Mouse (Mus musculus): Measurements from ENCODE around the gene Kcnip1. TPM values are rescaled to one million over a fixed set of nuclear protein-coding genes. Genes with fewer than 3 reads are reported as not detected.

Gene Kcnip1
- total RNA-seq (2014; rRNA removed; ENCODE audit: low replicate concordance) (not detected in 2 replicates), polyA plus RNA-seq (2015; fragmentation: Nextera tagmentation; extraction: Ambion mirVana) (0.05 TPM in 1 of 2 replicates, not detected in the other)

DNA sequence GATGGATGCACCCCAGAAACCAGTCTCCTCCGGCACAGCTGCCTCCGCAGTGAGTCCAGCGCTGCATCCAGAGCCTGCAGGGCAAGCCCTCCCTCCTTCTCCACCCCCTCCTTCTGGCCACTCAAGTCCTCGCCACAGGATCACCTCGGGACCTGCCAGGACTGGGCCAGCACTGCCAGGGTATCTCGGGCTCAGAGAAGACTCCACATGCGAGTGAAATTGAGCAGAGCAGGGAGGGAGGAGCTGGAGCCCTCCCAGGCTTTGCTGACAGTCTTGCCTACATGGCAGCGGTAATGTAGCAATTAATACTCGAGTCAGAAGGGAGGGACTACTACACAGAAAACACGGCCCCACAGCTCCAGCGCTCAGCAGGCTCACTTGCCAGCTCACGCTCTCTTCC is at the start of gene Kcnip1:
Kcnip1 (minus strand) TSS at position 215 of the 400 bp plus-strand sequence.
- H3K4me2 ChIP-seq (ENCODE audit: low read depth, low read length) = no peak within 1 kb of the TSS
- H3K9me3 ChIP-seq (replicated peaks; ENCODE audit: control insufficient read depth, low read length) = no peaks in the 10 kb centered on the region
- no peak for ATAC-seq (ENCODE audit: insufficient read depth, low read depth)
- H3K27ac ChIP-seq (ENCODE audit: low read depth) = no peak within 1 kb of the TSS
- DNase-seq (ENCODE audit: low spot score) = no peak
- TF ChIP-seq CTCF (IDR thresholded peaks at IDR 0.05; ENCODE audit: low read depth) (no peak), EP300 (IDR thresholded peaks at IDR 0.05; ENCODE audit: low read depth) (no peak)
- H3K27me3 ChIP-seq (ENCODE audit: control insufficient read depth, insufficient read depth, low read length) = 0 out of 2 replicates have a peak, but pooled peaks cover 5% of the 10 kb centered on the region
- no peak within 1 kb of the TSS for H3K9ac ChIP-seq (replicated peaks; ENCODE audit: low read depth, low read length)
- H3K4me3 ChIP-seq (ENCODE audit: low read depth, low read length) = no peak within 1 kb of the TSS
- WGBS = 10% methylated on average over 11 of the region's 12 CpGs
- no peaks in the 10 kb centered on the region for H3K36me3 ChIP-seq (replicated peaks; ENCODE audit: control insufficient read depth, insufficient read depth, low read length)
- no peaks in the 10 kb centered on the region for H3K4me1 ChIP-seq (ENCODE audit: control insufficient read depth, insufficient read depth)

- ATAC-seq (ENCODE audit: insufficient read depth, low read depth) (no peak), DNase-seq (ENCODE audit: low spot score) (no peak)
- Histone ChIP-seq H3K9ac (replicated peaks; ENCODE audit: low read depth, low read length) (no peak overlapping the region), H3K4me3 (ENCODE audit: low read depth, low read length) (no peak overlapping the region), H3K4me2 (ENCODE audit: low read depth, low read length) (no peak overlapping the region), H3K9me3 (replicated peaks; ENCODE audit: control insufficient read depth, low read length) (no peaks in the 10 kb centered on the region), H3K27me3 (ENCODE audit: control insufficient read depth, insufficient read depth, low read length) (no peaks in the 10 kb centered on the region), H3K36me3 (replicated peaks; ENCODE audit: control insufficient read depth, insufficient read depth, low read length) (no peaks in the 10 kb centered on the region), H3K27ac (ENCODE audit: low read depth) (no peak overlapping the region), H3K4me1 (ENCODE audit: control insufficient read depth, insufficient read depth) (no peaks in the 10 kb centered on the region)
- TF ChIP-seq CTCF (IDR thresholded peaks at IDR 0.05; ENCODE audit: low read depth) (no peak), EP300 (IDR thresholded peaks at IDR 0.05; ENCODE audit: low read depth) (no peak)
- WGBS = 74% methylated on average over 5 of the region's 5 CpGs
These were observed 47.1 kb upstream of the Kcnip1 start for GRCm38 (mm10) chr11:34040061-34040460.

- Histone ChIP-seq H3K4me1 (ENCODE audit: control insufficient read depth, insufficient read depth) (no peaks in the 10 kb centered on the region; the same call in 1 of the 2 replicates), H3K9me3 (replicated peaks; ENCODE audit: control insufficient read depth, low read length) (no peaks in the 10 kb centered on the region), H3K36me3 (replicated peaks; ENCODE audit: control insufficient read depth, insufficient read depth, low read length) (no peaks in the 10 kb centered on the region), H3K9ac (replicated peaks; ENCODE audit: low read depth, low read length) (no peak overlapping the region), H3K27me3 (ENCODE audit: control insufficient read depth, insufficient read depth, low read length) (no peaks in the 10 kb centered on the region), H3K4me3 (ENCODE audit: low read depth, low read length) (no peak overlapping the region), H3K4me2 (ENCODE audit: low read depth, low read length) (no peak overlapping the region), H3K27ac (ENCODE audit: low read depth) (no peak overlapping the region)
- ATAC-seq (ENCODE audit: insufficient read depth, low read depth) (no peak), DNase-seq (ENCODE audit: low spot score) (no peak)
- WGBS = 70% methylated on average over 5 of the region's 5 CpGs
- TF ChIP-seq EP300 (IDR thresholded peaks at IDR 0.05; ENCODE audit: low read depth) (no peak), CTCF (IDR thresholded peaks at IDR 0.05; ENCODE audit: low read depth) (no peak)
These were observed 43.1 kb upstream of the Kcnip1 start for GRCm38 (mm10) chr11:34035909-34036658.

DNA sequence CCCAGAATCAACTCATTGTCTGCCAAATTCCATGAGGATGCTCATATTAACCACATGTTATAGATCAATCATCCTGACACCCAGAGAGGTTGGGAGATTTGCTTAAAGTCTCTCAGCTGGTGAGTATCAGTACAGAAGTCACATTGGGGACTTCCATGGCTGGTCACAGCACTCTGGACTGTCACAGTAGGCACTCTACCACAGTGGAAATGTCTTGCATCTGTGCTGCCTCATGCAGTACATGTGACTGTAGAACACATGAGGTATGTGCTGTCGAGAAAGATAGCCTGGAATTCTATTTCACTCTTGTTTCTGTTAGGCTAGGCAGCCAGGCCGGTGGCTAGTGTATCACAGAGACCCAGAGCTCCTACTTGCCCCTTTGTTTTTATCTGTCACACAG is 41.8 kb upstream of the Kcnip1 start:
- Histone ChIP-seq H3K9ac (replicated peaks; ENCODE audit: low read depth, low read length) (no peak overlapping the region), H3K4me2 (ENCODE audit: low read depth, low read length) (no peak overlapping the region), H3K36me3 (replicated peaks; ENCODE audit: control insufficient read depth, insufficient read depth, low read length) (no peaks in the 10 kb centered on the region), H3K4me3 (ENCODE audit: low read depth, low read length) (no peak overlapping the region), H3K4me1 (ENCODE audit: control insufficient read depth, insufficient read depth) (no peaks in the 10 kb centered on the region; the same call in 1 of the 2 replicates), H3K27ac (ENCODE audit: low read depth) (no peak overlapping the region), H3K27me3 (ENCODE audit: control insufficient read depth, insufficient read depth, low read length) (no peaks in the 10 kb centered on the region), H3K9me3 (replicated peaks; ENCODE audit: control insufficient read depth, low read length) (no peaks in the 10 kb centered on the region)
- TF ChIP-seq EP300 (IDR thresholded peaks at IDR 0.05; ENCODE audit: low read depth) = no peak
- TF ChIP-seq CTCF (IDR thresholded peaks at IDR 0.05; ENCODE audit: low read depth) = no peak
- WGBS = 51% methylated on average over 2 of the region's 2 CpGs
- ATAC-seq (ENCODE audit: insufficient read depth, low read depth) (no peak), DNase-seq (ENCODE audit: low spot score) (no peak)

DNA sequence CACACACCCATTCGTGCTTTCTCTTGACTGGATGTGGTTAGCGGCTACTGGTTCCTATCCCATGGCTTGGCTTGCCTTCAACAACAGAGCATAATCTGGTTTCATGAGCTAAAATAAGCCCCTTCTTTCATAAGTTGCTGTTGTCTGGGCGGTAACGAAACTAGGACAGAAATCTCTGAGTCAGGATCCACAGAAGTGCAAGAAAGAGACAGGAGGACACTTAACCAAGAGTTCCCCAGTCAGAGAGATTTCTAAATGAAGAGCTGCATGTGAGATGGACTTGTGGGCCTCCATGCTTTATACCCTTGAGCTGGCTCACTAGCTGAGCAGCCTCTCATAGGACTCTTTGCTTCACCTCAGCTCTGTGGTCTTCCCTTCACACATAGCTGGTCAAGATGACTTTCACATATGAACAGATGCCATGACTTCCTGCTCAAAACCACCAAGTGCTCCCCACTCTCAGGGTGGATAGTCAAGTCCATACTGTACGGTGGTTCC is 41.1 kb upstream of the Kcnip1 start:
- H3K27ac ChIP-seq (ENCODE audit: low read depth) = no peak overlapping the region
- no peak for ATAC-seq (ENCODE audit: insufficient read depth, low read depth)
- no peak for DNase-seq (ENCODE audit: low spot score)

More for the DNA sequence above, 41.1 kb upstream of the Kcnip1 start:
- Histone ChIP-seq H3K27me3 (ENCODE audit: control insufficient read depth, insufficient read depth, low read length) (no peaks in the 10 kb centered on the region), H3K9ac (replicated peaks; ENCODE audit: low read depth, low read length) (no peak overlapping the region), H3K4me1 (ENCODE audit: control insufficient read depth, insufficient read depth) (no peaks in the 10 kb centered on the region; the same call in 1 of the 2 replicates), H3K4me2 (ENCODE audit: low read depth, low read length) (no peak overlapping the region), H3K36me3 (replicated peaks; ENCODE audit: control insufficient read depth, insufficient read depth, low read length) (no peaks in the 10 kb centered on the region), H3K9me3 (replicated peaks; ENCODE audit: control insufficient read depth, low read length) (no peaks in the 10 kb centered on the region), H3K4me3 (ENCODE audit: low read depth, low read length) (no peak overlapping the region)
- WGBS = 71% methylated on average over 5 of the region's 5 CpGs
- no peak for TF ChIP-seq CTCF (IDR thresholded peaks at IDR 0.05; ENCODE audit: low read depth)
- TF ChIP-seq EP300 (IDR thresholded peaks at IDR 0.05; ENCODE audit: low read depth) = no peak
